In the genomic region with DNA sequence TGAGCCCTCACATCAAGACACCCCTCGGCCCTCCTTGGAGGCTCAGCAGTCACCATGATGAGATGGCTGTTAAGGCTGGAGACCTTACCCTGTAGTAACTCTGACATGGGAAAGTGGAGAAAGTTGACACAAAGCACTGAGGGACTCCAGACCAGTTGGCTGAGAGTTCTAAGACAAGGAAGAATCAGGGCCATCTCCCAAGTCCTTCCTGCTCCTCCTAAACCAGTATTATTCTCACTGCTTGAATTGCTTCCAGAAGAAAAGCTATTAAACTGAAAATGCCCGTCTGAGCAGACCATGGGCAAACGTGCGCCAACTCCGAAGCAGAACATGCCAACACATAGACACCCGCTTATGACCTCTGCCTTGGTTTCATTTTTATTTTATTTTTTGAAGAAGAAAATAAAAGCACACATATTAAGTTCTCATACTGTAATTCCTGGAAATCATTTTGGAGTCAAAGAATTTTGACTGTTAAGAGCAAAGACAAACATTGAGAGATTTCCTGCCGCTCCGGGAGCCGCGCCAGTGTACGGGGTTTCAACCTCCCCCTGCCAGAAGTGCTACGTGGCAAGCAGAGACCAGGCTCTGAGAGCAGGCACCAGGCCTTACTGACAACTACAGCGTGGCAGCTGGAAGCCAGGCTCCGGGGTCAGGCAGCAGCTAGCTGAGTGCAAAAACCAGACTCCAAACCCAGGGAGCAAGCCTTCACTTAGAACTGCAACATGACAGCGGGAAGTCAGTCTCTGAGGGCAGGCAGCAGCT, we compare ENCODE assay signal across 9 mouse cellular contexts. TPM values are rescaled to one million over a fixed set of nuclear protein-coding genes. Genes with fewer than 3 reads are reported as not detected.
DNase-seq lines count a peak whose midpoint lies in the region; ATAC-seq lines count a peak whose summit lies in the region.
"Had no signal": no experiment of that assay in that cellular context is flagged by ENCODE, and none has a peak within 500 bp of the region (broad histone marks: within the 10 kb centered on the region; RNA-seq: fewer than 3 reads in every experiment).

No protein-coding gene starts in this region.

- DNase-seq in adrenal gland, adult 2 months = peak; percentile 40
- DNase-seq in adrenal gland, postnatal 4 days (ENCODE audit: low spot score in 2 of 2) = no peak
- peak; percentile 16 to 30 for DNase-seq in gastrocnemius, adult 8-10 months (ENCODE audit: low spot score in 2 of 2)
- DNase-seq in kidney, adult 18-20 months = peak; percentile 33
- DNase-seq in lung, postnatal 14 days = peak; percentile 76
- no peak for DNase-seq in layer of hippocampus, adult 9-11 months

- no peak for ATAC-seq in granulocyte monocyte progenitor cell, adult 5-6 weeks (replicated peaks; ENCODE audit: poor library complexity, severe bottlenecking)
- ATAC-seq in megakaryocyte-erythroid progenitor cell, adult 5-6 weeks (replicated peaks; ENCODE audit: low FRiP score, low TSS enrichment, poor library complexity, severe bottlenecking) = no peak
- ATAC-seq: activated CD4-positive, CD25-positive, alpha-beta regulatory T cell, adult 4 months had no signal

RNA-seq across cellular contexts. Expression of a gene that starts 53.5 kb away (rescaled TPM):
- total RNA-seq in adrenal gland, adult 2 months (2021) = 1 to 10 TPM; 2.5 to 3.9 TPM
- polyA plus RNA-seq in adrenal gland, adult 2 months (2012; rRNA removed) = 1.6 and 2.0 TPM in 2 replicates
- total RNA-seq in adrenal gland, postnatal 4 days (2021) = 10 to 100 TPM; 25.5 to 29.2 TPM
- 10 to 100 TPM in 2 of 4 experiments, 1 to 10 TPM in 2; 4.0 to 11.3 (median 7.7) TPM for total RNA-seq in gastrocnemius, adult 8-10 months (2022)
- total RNA-seq in granulocyte monocyte progenitor cell, adult 5-6 weeks (2014; fragmentation: Nextera tagmentation) = not detected in 2 replicates
- total RNA-seq in granulocyte monocyte progenitor cell, adult 5-6 weeks (2017) = under 0.01 TPM in 1 of 2 replicates, not detected in the other
- 0.22 TPM in 1 of 2 replicates, not detected in the other for total RNA-seq in megakaryocyte-erythroid progenitor cell, adult 5-6 weeks (2014; fragmentation: Nextera tagmentation)
- 0.09 TPM in 1 of 2 replicates, not detected in the other for total RNA-seq in megakaryocyte-erythroid progenitor cell, adult 5-6 weeks (2017)
- polyA plus RNA-seq: activated CD4-positive, CD25-positive, alpha-beta regulatory T cell, adult 4 months had no signal

Comparison
In these comparisons a context has a peak if more than half of its experiments do, and no peak if none do; other contexts are left out.
1. DNase-seq: peak in adrenal gland, adult 2 months (single experiment), gastrocnemius, adult 8-10 months (2 of 2), kidney, adult 18-20 months (single experiment) and lung, postnatal 14 days (single experiment); none in adrenal gland, postnatal 4 days (0 of 2) and layer of hippocampus, adult 9-11 months (single experiment).